Mouse (Mus musculus): ENCODE results near the gene Gipc3.

GRCm38 (mm10) chr10:81356352-81356990 is 13.4 kb upstream of the Gipc3 start:
- no peak for TF ChIP-seq CTCF (IDR thresholded peaks at IDR 0.05; ENCODE audit: insufficient read depth, low read depth, low read length)
- no peak for TF ChIP-seq POLR2A (IDR thresholded peaks at IDR 0.05; ENCODE audit: insufficient read depth, low read depth, low read length)

All from olfactory bulb, adult 2 months (tissue).